Mouse (Mus musculus): ENCODE measurements around the gene Pml.
A peak's percentile ranks its signal among the peaks of the same experiment; 100 is the strongest.

Pml gene

GRCm38 (mm10) chr9:58249592-58250192 is at the start of gene Pml:
Pml (minus strand) TSS chr9:58249786.
- peak; percentile 77 for DNase-seq (ENCODE audit: low read depth, low spot score)

GRCm38 (mm10) chr9:58297961-58298477 is 48.4 kb upstream of the Pml start:
- DNase-seq (ENCODE audit: low read depth, low spot score): no peak

GRCm38 (mm10) chr9:58297065-58297464 is 47.5 kb upstream of the Pml start:
- no peak for DNase-seq (ENCODE audit: low read depth, low spot score)

GRCm38 (mm10) chr9:58295766-58296361 is 46.3 kb upstream of the Pml start:
- no peak for DNase-seq (ENCODE audit: low read depth, low spot score)

GRCm38 (mm10) chr9:58295345-58295744 is 45.8 kb upstream of the Pml start:
- no peak for DNase-seq (ENCODE audit: low read depth, low spot score)

GRCm38 (mm10) chr9:58294527-58294926 is 44.9 kb upstream of the Pml start:
- no peak for DNase-seq (ENCODE audit: low read depth, low spot score)

GRCm38 (mm10) chr9:58289901-58290300 is 40.3 kb upstream of the Pml start:
- no peak for DNase-seq (ENCODE audit: low read depth, low spot score)

GRCm38 (mm10) chr9:58289090-58289489 is 39.5 kb upstream of the Pml start:
- DNase-seq (ENCODE audit: low read depth, low spot score): no peak

- DNase-seq (ENCODE audit: low read depth, low spot score): no peak
These were observed 33.8 kb upstream of the Pml start for GRCm38 (mm10) chr9:58283431-58283830.

GRCm38 (mm10) chr9:58281597-58281996 is 32.0 kb upstream of the Pml start:
- peak; percentile 57 for DNase-seq (ENCODE audit: low read depth, low spot score)

- peak; percentile 90 for DNase-seq (ENCODE audit: low read depth, low spot score)
These were observed 30.9 kb upstream of the Pml start for GRCm38 (mm10) chr9:58280259-58281109.

GRCm38 (mm10) chr9:58279780-58280179 is 30.2 kb upstream of the Pml start:
- no peak for DNase-seq (ENCODE audit: low read depth, low spot score)

GRCm38 (mm10) chr9:58278821-58279723 is 29.5 kb upstream of the Pml start:
- DNase-seq (ENCODE audit: low read depth, low spot score): no peak

GRCm38 (mm10) chr9:58278313-58278712 is 28.7 kb upstream of the Pml start:
- DNase-seq (ENCODE audit: low read depth, low spot score): no peak

- DNase-seq (ENCODE audit: low read depth, low spot score): no peak
These were observed 26.8 kb upstream of the Pml start for GRCm38 (mm10) chr9:58276346-58276745.

- DNase-seq (ENCODE audit: low read depth, low spot score): no peak
These were observed 26.2 kb upstream of the Pml start for GRCm38 (mm10) chr9:58275797-58276196.

GRCm38 (mm10) chr9:58275115-58275774 is 25.7 kb upstream of the Pml start:
- peak; percentile 63 for DNase-seq (ENCODE audit: low read depth, low spot score)

- DNase-seq (ENCODE audit: low read depth, low spot score): no peak
These were observed 25.0 kb upstream of the Pml start for GRCm38 (mm10) chr9:58274626-58275025.

- no peak for DNase-seq (ENCODE audit: low read depth, low spot score)
These were observed 24.6 kb upstream of the Pml start for GRCm38 (mm10) chr9:58274101-58274604.

- peak; percentile 78 for DNase-seq (ENCODE audit: low read depth, low spot score)
These were observed 23.3 kb upstream of the Pml start for GRCm38 (mm10) chr9:58272855-58273254.
